Mouse (Mus musculus): Measurements from ENCODE around the gene Rhof.

The Rhof gene

GRCm38 (mm10) chr5:123134875-123135382 is 2.4 kb upstream of the Rhof start:
- DNase-seq, result no peak

DNA sequence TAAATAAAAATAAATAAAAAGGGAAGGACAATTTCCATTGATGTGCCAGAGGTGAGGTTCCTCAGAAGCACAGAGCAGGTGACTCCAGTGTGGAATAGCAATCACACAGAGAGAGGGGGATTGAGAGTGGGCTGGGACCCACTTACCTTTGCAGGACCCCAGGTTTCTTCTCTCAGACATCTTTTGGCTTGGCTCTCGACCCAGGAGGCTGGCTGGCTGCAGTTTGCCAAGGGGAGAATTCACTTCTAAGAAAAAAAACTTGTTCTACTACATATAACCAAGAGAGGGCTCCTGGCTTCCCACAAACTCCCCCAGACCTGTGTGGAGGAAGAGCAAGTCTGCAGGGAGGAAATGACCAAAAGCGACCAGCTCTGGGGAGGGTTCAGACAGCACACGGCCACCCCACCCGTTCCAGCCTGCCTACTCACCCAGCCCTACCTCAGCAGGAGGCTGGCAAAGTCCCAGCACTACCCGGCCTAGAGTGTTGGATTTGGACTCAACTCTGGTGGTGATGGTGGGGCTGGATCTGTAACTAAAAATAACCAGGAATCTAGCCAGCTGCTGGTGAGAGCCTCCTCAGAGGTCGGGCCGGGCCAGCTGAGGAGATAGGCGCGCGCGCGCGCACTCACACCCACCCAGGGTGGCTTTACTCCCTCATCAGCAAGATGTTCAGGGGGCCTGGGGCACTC is 1.8 kb upstream of the Rhof start:
- DNase-seq, result no peak

DNA sequence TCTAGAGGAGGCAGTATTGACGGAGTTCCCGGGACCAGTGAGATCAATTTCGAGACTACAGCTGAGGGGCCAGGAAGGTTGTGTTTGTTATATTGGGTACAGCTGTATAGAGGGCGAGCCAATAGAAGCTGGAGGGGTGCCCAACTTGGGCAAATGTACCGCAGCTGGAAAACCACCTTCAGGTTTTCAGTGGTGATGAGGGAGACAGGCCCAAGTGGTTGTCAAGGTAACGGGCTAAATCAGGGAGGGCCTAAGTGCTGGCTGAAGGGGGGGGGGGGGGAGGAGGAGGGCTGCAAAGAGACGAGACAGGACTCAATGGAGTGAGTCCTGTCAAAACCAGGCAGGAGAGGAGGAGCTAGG is 1.3 kb upstream of the Rhof start:
- no peak for DNase-seq

DNA sequence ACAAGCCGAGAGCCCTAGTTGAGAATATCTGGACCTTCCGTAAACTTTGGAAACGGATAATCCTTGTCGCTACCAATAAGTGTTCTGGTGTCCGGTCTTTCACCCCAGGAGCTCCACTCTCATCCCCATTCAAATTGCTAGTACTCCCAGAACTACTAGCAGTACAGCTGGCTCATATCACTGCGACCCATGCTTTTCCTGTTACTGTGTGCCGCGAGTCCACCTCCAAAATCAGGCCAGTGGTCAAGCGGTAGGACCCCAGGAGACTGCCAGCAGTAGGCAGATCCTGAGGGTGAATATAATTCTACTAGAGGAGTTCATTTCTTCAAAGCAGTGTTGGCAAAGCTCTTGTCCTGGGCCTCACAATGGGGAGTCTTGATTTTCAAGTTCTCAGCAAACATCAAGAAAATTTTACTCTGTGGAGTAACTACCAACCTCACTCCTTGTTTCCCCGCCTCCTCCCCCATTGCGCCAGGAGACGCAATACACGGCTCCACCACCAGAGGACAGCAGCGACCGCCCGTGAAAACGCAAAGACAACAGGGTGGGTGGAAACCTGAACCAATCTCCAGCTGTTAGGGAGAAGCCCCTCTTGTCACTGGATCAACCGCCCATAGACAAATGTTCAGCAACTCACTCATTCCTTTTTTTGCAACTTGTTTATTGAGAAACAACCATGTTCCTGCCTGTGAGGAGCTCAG is 741 bp upstream of the Rhof start:
- peak; percentile 78 for DNase-seq

- no peak for DNase-seq
Observed at GRCm38 (mm10) chr5:123130814-123131148, 1.7 kb downstream of the Rhof start.

DNA sequence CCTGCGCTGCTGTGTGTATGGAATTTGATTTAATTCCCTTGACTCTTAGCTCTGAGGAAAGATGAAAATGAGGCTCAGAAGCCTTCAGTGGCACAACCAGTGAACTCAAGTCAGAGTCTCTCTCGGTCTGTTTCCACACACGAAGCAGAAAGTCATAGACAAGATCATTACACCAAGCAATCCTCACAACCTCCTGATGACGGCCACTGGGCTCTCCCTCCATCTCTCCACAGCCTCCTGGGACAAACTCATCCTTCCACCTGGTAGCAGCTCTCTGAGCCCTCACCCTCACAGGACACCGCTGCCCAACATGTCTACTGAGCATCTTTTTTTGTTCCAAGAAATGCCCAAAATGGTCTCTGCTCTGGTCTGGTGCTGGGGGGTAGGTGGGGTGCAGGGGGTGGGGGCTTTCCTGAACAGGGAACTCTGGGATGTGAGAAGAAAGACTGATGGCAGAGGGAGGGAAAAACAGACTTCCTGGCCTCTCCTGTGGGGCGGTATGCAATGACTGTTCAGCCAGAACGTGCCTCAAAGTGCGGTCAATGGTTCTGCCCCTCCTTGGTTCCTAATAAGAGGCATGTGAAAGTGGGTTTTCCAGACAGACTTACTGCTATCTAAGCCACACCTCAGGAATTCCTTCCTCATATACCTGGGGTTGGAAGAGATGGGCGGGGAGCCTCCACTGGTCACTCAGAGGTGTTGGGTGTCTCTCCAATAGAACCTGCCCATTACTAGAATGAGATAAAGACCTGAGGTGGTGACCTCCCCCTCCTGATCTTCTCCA is 2.3 kb downstream of the Rhof start:
- DNase-seq, result no peak

DNA sequence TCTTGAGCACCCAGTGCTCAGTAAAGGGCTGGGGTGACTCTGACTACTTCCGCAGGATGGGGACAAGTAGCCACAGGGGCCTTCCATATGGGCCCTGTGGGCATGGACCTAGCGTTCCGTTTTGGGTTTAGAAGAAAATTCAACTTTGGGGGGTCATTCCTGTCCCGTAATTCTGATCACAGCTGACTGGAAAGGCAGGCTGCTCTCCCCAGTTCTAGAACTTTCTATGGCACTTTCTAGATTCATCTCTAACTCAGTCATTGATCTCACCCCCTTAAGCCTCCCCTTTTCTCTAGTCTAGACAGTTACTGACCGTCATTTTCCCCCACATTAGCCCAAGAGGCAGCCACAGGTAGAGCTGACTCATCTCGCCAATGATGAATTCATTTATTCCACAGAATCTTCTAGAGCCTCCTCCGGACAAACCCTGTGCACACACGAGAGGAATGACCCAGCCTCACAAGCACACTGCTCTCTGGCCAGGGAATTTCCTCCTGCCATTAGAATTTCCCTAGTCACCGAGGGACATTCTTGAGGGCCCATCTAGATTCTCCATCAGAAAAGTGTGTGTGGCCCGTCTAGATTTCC is 3.2 kb downstream of the Rhof start:
- no peak for DNase-seq

DNA sequence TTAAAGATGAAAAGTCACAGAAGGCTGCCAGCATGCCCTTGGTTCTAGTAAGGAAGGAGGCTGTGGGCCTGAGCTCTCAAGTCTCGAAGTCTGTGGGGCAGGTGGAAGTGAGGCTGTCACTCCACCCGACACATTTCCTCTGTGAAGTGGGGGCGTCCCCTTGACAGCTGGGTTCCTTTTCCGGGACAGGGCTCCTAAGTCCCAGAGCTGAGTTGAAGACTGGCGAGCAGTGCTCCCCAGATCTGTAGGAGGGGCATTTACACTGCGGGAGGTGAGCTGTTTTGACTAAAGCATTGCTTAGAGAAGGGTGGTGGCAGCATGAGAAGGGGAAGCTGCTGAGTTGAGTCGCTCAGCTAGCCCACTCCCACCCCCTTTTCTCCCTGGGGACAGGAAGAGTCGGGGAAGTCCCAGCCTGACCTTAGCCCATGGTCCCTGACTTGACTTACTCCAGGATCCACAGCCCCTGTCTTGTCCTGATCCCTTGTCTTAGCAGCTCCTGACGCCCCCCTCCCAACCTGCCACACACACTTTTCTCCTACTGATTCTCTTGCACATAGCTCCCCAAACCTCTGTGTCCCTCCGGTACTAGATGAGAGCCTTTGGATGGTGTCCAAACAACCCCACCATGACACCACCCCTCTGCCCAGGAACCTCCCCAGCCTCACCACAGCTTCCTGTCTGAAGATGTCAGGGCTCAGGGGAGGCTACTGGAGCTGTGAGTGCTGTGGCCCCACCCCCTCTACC is 3.9 kb downstream of the Rhof start:
- DNase-seq, result no peak

- DNase-seq, result no peak
Observed at GRCm38 (mm10) chr5:123127031-123127430, 5.5 kb downstream of the Rhof start.

- DNase-seq, result no peak
Observed at GRCm38 (mm10) chr5:123125638-123126406, 6.7 kb downstream of the Rhof start.

DNA sequence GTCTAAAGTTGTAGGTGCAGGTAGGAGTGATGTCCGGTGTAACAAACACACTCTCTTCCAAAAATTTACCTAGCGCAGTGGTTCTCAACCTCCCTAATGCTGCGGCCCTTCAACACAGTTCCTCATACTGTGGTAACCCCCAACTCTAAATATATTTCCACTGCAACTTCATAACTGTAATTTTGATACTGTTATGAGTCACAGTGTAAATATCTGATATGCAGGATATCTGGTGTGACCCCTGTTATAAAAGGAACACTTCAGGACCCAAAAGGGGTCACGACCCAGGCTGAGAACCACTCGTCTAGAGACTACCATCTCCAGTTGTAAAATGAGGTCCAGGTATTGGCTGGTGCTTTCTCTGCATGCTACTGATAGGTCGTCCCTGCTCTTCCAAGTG is 7.4 kb downstream of the Rhof start:
- no peak for DNase-seq

DNA sequence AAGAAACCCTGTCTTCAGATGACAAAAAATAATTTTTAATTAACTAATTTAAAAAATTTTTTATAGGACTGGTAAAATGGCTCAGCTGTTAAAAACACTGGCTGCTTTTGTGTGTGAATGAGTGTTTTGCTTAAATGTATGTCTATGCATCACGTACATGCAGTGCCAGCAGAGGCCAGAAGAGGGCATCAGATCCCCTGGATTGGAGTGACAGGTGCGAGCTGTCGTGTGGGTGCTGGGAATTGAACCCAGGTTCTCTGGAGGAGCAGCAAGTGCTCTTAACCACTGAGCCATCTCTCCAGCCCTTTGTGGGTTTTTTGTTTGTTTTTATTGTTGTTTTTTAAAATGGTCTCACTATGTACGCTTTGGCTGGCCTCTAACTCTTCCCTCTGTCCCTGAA is 10.3 kb downstream of the Rhof start:
- no peak for DNase-seq

- no peak for DNase-seq
Observed at GRCm38 (mm10) chr5:123120624-123121215, 11.8 kb downstream of the Rhof start.

DNA sequence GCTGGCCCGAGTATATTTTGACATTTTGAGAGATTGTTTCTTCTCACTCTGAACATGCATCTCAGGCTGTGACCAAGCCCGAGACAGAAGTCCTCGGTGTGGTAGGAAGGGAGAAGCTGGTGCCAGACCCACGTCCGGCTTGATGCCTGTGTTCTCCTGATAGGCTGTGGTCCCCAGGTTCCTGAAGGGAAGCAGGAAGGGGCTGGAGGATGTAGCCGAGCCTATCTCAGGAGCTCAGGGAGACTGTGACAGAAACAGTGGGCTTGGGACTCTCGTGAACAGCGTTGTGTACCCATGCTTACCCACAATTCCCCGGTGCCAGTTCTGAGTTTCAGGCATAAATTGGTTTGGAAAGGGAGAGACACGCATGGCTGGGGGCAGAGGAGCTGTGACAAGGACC is 13.7 kb downstream of the Rhof start:
- DNase-seq, result no peak

GRCm38 (mm10) chr5:123117773-123118172 is 14.7 kb downstream of the Rhof start:
- no peak for DNase-seq

DNA sequence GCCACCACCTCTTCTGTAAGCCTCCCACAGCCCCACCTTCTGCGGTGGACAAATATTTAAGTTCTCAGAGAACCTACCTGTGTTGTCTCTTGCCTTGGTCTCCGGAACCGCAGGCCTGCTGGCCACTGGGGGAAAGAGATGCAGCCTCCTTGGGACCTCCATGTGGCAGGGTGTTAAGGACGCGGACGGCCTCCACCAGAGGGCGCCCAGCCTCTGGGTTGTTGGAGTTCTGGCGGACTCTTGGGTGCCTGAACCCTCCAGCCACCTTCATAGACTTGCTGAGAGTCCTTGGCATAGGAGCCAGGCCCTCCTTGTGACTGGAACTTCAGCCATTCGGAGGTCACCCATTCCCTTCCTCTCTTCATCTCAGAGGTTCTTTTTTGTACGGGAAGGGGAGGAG is 15.2 kb downstream of the Rhof start:
- DNase-seq, result peak; percentile 57

DNA sequence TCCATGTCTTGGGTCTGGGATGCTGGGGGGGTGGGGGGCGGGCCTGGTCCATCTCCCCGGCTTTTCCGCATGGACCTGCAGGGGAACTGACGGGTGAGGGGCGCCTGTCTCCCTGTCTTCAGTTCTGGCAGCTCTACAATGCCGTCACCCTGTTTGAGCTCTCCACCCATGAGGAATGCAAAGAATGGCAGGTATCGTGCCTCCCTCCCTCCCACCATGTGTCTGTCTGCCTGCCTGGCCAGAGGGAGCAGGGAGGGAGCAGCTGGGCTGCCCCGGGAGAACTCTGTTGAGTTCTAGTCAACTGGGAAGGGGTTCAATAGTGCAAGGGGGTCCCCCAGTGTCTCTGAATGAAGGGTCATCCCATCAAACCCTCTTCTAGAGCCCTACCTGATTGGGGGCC is 16.4 kb downstream of the Rhof start:
- DNase-seq, result no peak

GRCm38 (mm10) chr5:123114924-123115323 is 17.6 kb downstream of the Rhof start:
- no peak for DNase-seq

DNA sequence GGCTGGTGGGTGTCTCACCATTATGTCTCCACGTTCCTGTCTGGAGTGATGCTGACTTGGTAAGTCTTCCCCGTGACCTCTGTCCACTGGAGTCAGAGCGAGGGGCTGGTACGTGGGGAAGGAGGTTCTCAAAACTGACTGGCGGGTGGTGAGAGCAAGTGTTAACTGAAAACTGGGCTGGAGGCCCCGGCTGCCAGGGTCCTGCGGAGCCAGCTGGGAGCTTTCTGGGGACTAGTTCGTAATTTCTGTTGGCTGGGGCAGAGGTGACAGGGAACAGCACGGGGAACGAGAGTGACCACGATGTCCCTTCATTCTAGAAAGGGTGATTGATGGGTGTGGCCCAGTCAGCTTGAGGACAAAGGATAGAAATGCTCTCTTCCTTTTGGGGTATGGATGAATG is 18.4 kb downstream of the Rhof start:
- no peak for DNase-seq

DNA sequence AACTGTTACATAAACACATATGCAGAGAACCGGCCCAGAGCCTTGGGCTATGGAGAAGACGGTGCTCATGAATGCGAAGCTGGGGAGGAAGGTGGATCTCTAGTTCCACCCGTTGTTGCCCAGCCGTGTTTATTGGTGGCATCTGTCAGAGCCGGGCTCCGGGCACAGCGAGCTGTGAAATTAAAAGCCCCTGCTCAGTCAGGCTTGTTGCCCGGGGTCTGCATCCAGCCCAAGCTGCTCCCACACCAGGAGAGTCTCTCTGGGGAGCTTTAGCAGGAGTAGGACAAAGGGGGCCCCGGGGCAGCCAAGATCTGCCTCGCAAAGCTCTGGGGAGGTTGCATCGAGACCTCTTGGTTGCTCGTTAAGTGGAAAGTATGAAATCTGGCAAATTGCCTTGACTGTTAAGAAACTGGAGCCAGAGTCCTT is 22.2 kb downstream of the Rhof start:
- DNase-seq, result no peak

- peak; percentile 62 for DNase-seq
Observed at GRCm38 (mm10) chr5:123109452-123110203, 22.9 kb downstream of the Rhof start.

Measured in layer of hippocampus, adult 9-11 months (tissue).